Mouse (Mus musculus): ENCODE measurements around the gene Fiz1. TPM values are rescaled to one million over a fixed set of nuclear protein-coding genes. Genes with fewer than 3 reads are reported as not detected.
A peak's percentile ranks its signal among the peaks of the same experiment; 100 is the strongest.

Fiz1 gene
- polyA plus RNA-seq, 1 experiment, result 28.2 TPM

GRCm38 (mm10) chr7:5058631-5059030 is 44.1 kb upstream of the Fiz1 start:
- H3K4me3 ChIP-seq (replicated peaks; ENCODE audit: insufficient read depth, low read depth, low read length), result no peak overlapping the region
- no peak for DNase-seq
- no peak for TF ChIP-seq POLR2A (IDR thresholded peaks at IDR 0.05; ENCODE audit: borderline replicate concordance, insufficient read depth, low read length)
- TF ChIP-seq CTCF (IDR thresholded peaks at IDR 0.05; ENCODE audit: borderline replicate concordance, insufficient read depth, low read depth, low read length), result no peak
- WGBS, result 94% methylated on average over 1 of the region's 1 CpGs
- H3K4me1 ChIP-seq (ENCODE audit: control insufficient read depth, insufficient read depth, low read length), result peaks cover 8% of the 10 kb centered on the region
- H3K27ac ChIP-seq (ENCODE audit: insufficient read depth, low read length), result no peak overlapping the region
- no peaks in the 10 kb centered on the region for H3K27me3 ChIP-seq (ENCODE audit: control insufficient read depth, insufficient read depth, low read length)

- Histone ChIP-seq H3K4me1 (ENCODE audit: control insufficient read depth, insufficient read depth, low read length) (peaks cover 16% of the 10 kb centered on the region), H3K27ac (ENCODE audit: insufficient read depth, low read length) (no peak overlapping the region), H3K4me3 (replicated peaks; ENCODE audit: insufficient read depth, low read depth, low read length) (peak overlapping the region; percentile 60), H3K27me3 (ENCODE audit: control insufficient read depth, insufficient read depth, low read length) (no peaks in the 10 kb centered on the region)
- peak in 1 of 2 experiments; percentile 31 for DNase-seq
- TF ChIP-seq CTCF (IDR thresholded peaks at IDR 0.05; ENCODE audit: borderline replicate concordance, insufficient read depth, low read depth, low read length) (no peak), POLR2A (IDR thresholded peaks at IDR 0.05; ENCODE audit: borderline replicate concordance, insufficient read depth, low read length) (no peak)
- WGBS, result 45% methylated on average over 11 of the region's 11 CpGs
These were observed 43.3 kb upstream of the Fiz1 start for GRCm38 (mm10) chr7:5057804-5058203.

- Histone ChIP-seq H3K4me1 (ENCODE audit: control insufficient read depth, insufficient read depth, low read length) (peaks cover 16% of the 10 kb centered on the region), H3K27ac (ENCODE audit: insufficient read depth, low read length) (peak overlapping the region; percentile 70), H3K4me3 (replicated peaks; ENCODE audit: insufficient read depth, low read depth, low read length) (peak overlapping the region; percentile 60), H3K27me3 (ENCODE audit: control insufficient read depth, insufficient read depth, low read length) (no peaks in the 10 kb centered on the region)
- DNase-seq, result no peak
- TF ChIP-seq CTCF (IDR thresholded peaks at IDR 0.05; ENCODE audit: borderline replicate concordance, insufficient read depth, low read depth, low read length) (no peak), POLR2A (IDR thresholded peaks at IDR 0.05; ENCODE audit: borderline replicate concordance, insufficient read depth, low read length) (no peak)
- 30% methylated on average over 8 of the region's 8 CpGs for WGBS
These were observed 42.9 kb upstream of the Fiz1 start for GRCm38 (mm10) chr7:5057381-5057780.

GRCm38 (mm10) chr7:5056651-5057263 is 42.3 kb upstream of the Fiz1 start:
- H3K27ac ChIP-seq (ENCODE audit: insufficient read depth, low read length), result peak overlapping the region; percentile 70
- H3K4me3 ChIP-seq (replicated peaks; ENCODE audit: insufficient read depth, low read depth, low read length), result peak overlapping the region; percentile 60
- TF ChIP-seq CTCF (IDR thresholded peaks at IDR 0.05; ENCODE audit: borderline replicate concordance, insufficient read depth, low read depth, low read length) (no peak), POLR2A (IDR thresholded peaks at IDR 0.05; ENCODE audit: borderline replicate concordance, insufficient read depth, low read length) (peak; percentile 50; the same call in 1 of the 2 replicates)
- H3K4me1 ChIP-seq (ENCODE audit: control insufficient read depth, insufficient read depth, low read length), result peaks cover 16% of the 10 kb centered on the region
- peak; percentile 60 to 75 for DNase-seq
- H3K27me3 ChIP-seq (ENCODE audit: control insufficient read depth, insufficient read depth, low read length), result no peaks in the 10 kb centered on the region
- WGBS, result 3% methylated on average over 55 of the region's 55 CpGs

GRCm38 (mm10) chr7:5053456-5054179 is 39.1 kb upstream of the Fiz1 start:
- Histone ChIP-seq H3K27ac (ENCODE audit: insufficient read depth, low read length) (no peak overlapping the region), H3K4me1 (ENCODE audit: control insufficient read depth, insufficient read depth, low read length) (peaks cover 16% of the 10 kb centered on the region), H3K27me3 (ENCODE audit: control insufficient read depth, insufficient read depth, low read length) (no peaks in the 10 kb centered on the region), H3K4me3 (replicated peaks; ENCODE audit: insufficient read depth, low read depth, low read length) (peak overlapping the region; percentile 66)
- 11% methylated on average over 32 of the region's 32 CpGs for WGBS
- TF ChIP-seq CTCF (IDR thresholded peaks at IDR 0.05; ENCODE audit: borderline replicate concordance, insufficient read depth, low read depth, low read length), result no peak
- TF ChIP-seq POLR2A (IDR thresholded peaks at IDR 0.05; ENCODE audit: borderline replicate concordance, insufficient read depth, low read length), result peak; percentile 30; the same call in 1 of the 2 replicates
- peak; percentile 48 to 59 for DNase-seq

- Histone ChIP-seq H3K4me3 (replicated peaks; ENCODE audit: insufficient read depth, low read depth, low read length) (peak overlapping the region; percentile 69), H3K27me3 (ENCODE audit: control insufficient read depth, insufficient read depth, low read length) (no peaks in the 10 kb centered on the region), H3K27ac (ENCODE audit: insufficient read depth, low read length) (no peak overlapping the region), H3K4me1 (ENCODE audit: control insufficient read depth, insufficient read depth, low read length) (peaks cover 16% of the 10 kb centered on the region)
- TF ChIP-seq CTCF (IDR thresholded peaks at IDR 0.05; ENCODE audit: borderline replicate concordance, insufficient read depth, low read depth, low read length) (no peak), POLR2A (IDR thresholded peaks at IDR 0.05; ENCODE audit: borderline replicate concordance, insufficient read depth, low read length) (no peak)
- DNase-seq, result peak; percentile 47 to 51
- 2% methylated on average over 45 of the region's 45 CpGs for WGBS
These were observed 38.4 kb upstream of the Fiz1 start for GRCm38 (mm10) chr7:5052931-5053343.

- 7% methylated on average over 12 of the region's 12 CpGs for WGBS
These were observed 37.9 kb upstream of the Fiz1 start for GRCm38 (mm10) chr7:5052438-5052837.

More at GRCm38 (mm10) chr7:5052438-5052837, 37.9 kb upstream of the Fiz1 start:
- no peaks in the 10 kb centered on the region for H3K27me3 ChIP-seq (ENCODE audit: control insufficient read depth, insufficient read depth, low read length)
- H3K4me1 ChIP-seq (ENCODE audit: control insufficient read depth, insufficient read depth, low read length), result peaks cover 13% of the 10 kb centered on the region
- no peak overlapping the region for H3K27ac ChIP-seq (ENCODE audit: insufficient read depth, low read length)
- H3K4me3 ChIP-seq (replicated peaks; ENCODE audit: insufficient read depth, low read depth, low read length), result peak overlapping the region; percentile 69
- no peak for TF ChIP-seq CTCF (IDR thresholded peaks at IDR 0.05; ENCODE audit: borderline replicate concordance, insufficient read depth, low read depth, low read length)
- no peak for TF ChIP-seq POLR2A (IDR thresholded peaks at IDR 0.05; ENCODE audit: borderline replicate concordance, insufficient read depth, low read length)
- DNase-seq, result peak in 1 of 2 experiments; percentile 30
